Comparison of ENCODE assay signal across 30 mouse cellular contexts in genomic region chr2:25257250-25257649, GRCm38 (mm10). TPM values are rescaled to one million over a fixed set of nuclear protein-coding genes. Genes with fewer than 3 reads are reported as not detected.
"Had no signal": no experiment of that assay in that cellular context is flagged by ENCODE, and none has a peak within 500 bp of the region (broad histone marks: within the 10 kb centered on the region; RNA-seq: fewer than 3 reads in every experiment).

No protein-coding gene starts in this region.

RNA-seq across cellular contexts. Expression of gene AL732309.1, which starts 10.6 kb away (rescaled TPM):
- total RNA-seq: monocyte, adult 5-6 weeks had no signal

RNA-seq across cellular contexts. Expression of gene Cysrt1, which starts 15.0 kb away (rescaled TPM):
- total RNA-seq: left cerebral cortex, adult 2 months; left cerebral cortex, adult 8-10 months; left cerebral cortex, postnatal 10 days; left cerebral cortex, postnatal 25 days; left cerebral cortex, postnatal 36 days; left cerebral cortex, postnatal 4 days; liver, adult 2 months; megakaryocyte progenitor cell, adult 5-6 weeks; megakaryocyte, adult 5-6 weeks; megakaryocyte-erythroid progenitor cell, adult 5-6 weeks; monocyte, adult 5-6 weeks had no signal
- polyA plus RNA-seq: limb, embryonic 10.5 days; limb, embryonic 11.5 days; limb, embryonic 12.5 days; limb, embryonic 13.5 days; liver, adult 2 months; liver, embryonic 11.5 days; liver, embryonic 12.5 days; liver, embryonic 14.5 days; liver, embryonic 15.5 days; liver, embryonic 16.5 days; liver, postnatal 0 days; lung, embryonic 14.5 days; lung, embryonic 16.5 days; macrophage; midbrain, embryonic 11.5 days; midbrain, embryonic 12.5 days; midbrain, embryonic 13.5 days; midbrain, embryonic 14.5 days; myocyte; neural tube, embryonic 11.5 days had no signal
